Comparison of ENCODE assay signal across 16 mouse cellular contexts in the genomic region with DNA sequence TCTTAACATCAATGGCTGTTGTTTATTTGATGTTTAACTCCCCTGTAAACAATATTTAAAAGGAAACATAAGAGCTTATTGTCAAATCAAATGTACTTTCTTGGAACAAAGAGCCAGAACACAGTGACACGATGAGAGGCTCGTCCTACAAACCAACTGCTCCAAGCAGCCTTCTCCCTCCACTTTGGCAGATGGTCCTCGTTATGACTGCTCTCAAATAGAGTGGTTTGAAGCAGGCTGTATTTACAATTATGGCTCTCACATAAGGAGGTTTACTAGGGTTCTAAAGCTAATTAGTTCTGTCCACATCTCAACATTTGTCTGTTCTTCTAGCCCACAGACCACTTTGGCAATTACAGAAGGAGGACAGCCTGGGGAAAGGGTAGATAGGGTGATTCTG.
DNase-seq lines count a peak whose midpoint lies in the region; ATAC-seq and TF ChIP-seq lines count a peak whose summit lies in the region.
"Had no signal": no experiment of that assay in that cellular context is flagged by ENCODE, and none has a peak within 500 bp of the region (broad histone marks: within the 10 kb centered on the region; RNA-seq: fewer than 3 reads in every experiment).

No protein-coding gene starts in this region.

- no peak for ATAC-seq in limb, embryonic 14.5 days (ENCODE audit: low FRiP score, low read depth)
- ATAC-seq in embryonic facial prominence, embryonic 14.5 days (ENCODE audit: low read depth) = peak; percentile 50; the same call in 1 of the 2 replicates
- no peak for ATAC-seq in lung, postnatal 0 days
- ATAC-seq: intestine, postnatal 0 days; liver, postnatal 0 days had no signal

- H3K4me1 ChIP-seq in limb, embryonic 14.5 days (ENCODE audit: control insufficient read depth, insufficient read depth, low read length) = no peaks in the 10 kb centered on the region
- H3K4me1 ChIP-seq in limb, embryonic 10.5 days = no peaks in the 10 kb centered on the region
- no peaks in the 10 kb centered on the region for H3K4me1 ChIP-seq in embryonic facial prominence, embryonic 14.5 days (ENCODE audit: control insufficient read depth, insufficient read depth, low read length)
- no peaks in the 10 kb centered on the region for H3K4me1 ChIP-seq in lung, postnatal 0 days (ENCODE audit: insufficient read depth, low read depth, low read length)
- H3K4me1 ChIP-seq: embryonic facial prominence, embryonic 15.5 days; heart, embryonic 13.5 days; hindbrain, embryonic 10.5 days; limb, embryonic 13.5 days had no signal

- H3K9ac ChIP-seq in limb, embryonic 14.5 days (ENCODE audit: low read depth, low read length, severe bottlenecking) = no peak overlapping the region
- H3K9ac ChIP-seq in embryonic facial prominence, embryonic 14.5 days (ENCODE audit: low read depth, low read length) = no peak overlapping the region
- H3K9ac ChIP-seq in lung, postnatal 0 days (replicated peaks; ENCODE audit: low read depth) = no peak overlapping the region
- H3K9ac ChIP-seq: embryonic facial prominence, embryonic 15.5 days; heart, embryonic 13.5 days; limb, embryonic 13.5 days; liver, postnatal 0 days had no signal

- TF ChIP-seq CTCF in lung, postnatal 0 days (IDR thresholded peaks at IDR 0.05) = no peak

- no peaks in the 10 kb centered on the region for H3K36me3 ChIP-seq in limb, embryonic 14.5 days (ENCODE audit: control insufficient read depth, insufficient read depth, low read length)
- no peaks in the 10 kb centered on the region for H3K36me3 ChIP-seq in limb, embryonic 10.5 days
- H3K36me3 ChIP-seq in embryonic facial prominence, embryonic 14.5 days (ENCODE audit: control insufficient read depth, insufficient read depth, low read length) = no peaks in the 10 kb centered on the region
- H3K36me3 ChIP-seq in lung, postnatal 0 days (ENCODE audit: insufficient read depth, low read length) = no peaks in the 10 kb centered on the region
- H3K36me3 ChIP-seq: embryonic facial prominence, embryonic 15.5 days; heart, embryonic 13.5 days; hindbrain, embryonic 10.5 days; limb, embryonic 13.5 days had no signal

- TF ChIP-seq POLR2A in limb, embryonic 14.5 days (IDR thresholded peaks at IDR 0.05; ENCODE audit: borderline replicate concordance, extremely low read depth, insufficient read depth, insufficient read length) = no peak

- no peak for TF ChIP-seq EP300 in lung, postnatal 0 days (IDR thresholded peaks at IDR 0.05)

- no peaks in the 10 kb centered on the region for H3K9me3 ChIP-seq in limb, embryonic 14.5 days (ENCODE audit: control insufficient read depth, low read length)
- H3K9me3 ChIP-seq in limb, embryonic 10.5 days (replicated peaks) = no peaks in the 10 kb centered on the region
- H3K9me3 ChIP-seq in embryonic facial prominence, embryonic 14.5 days (ENCODE audit: control insufficient read depth, low read length) = no peaks in the 10 kb centered on the region
- no peaks in the 10 kb centered on the region for H3K9me3 ChIP-seq in lung, postnatal 0 days (ENCODE audit: low read length)
- H3K9me3 ChIP-seq: embryonic facial prominence, embryonic 15.5 days; heart, embryonic 13.5 days; hindbrain, embryonic 10.5 days; limb, embryonic 13.5 days had no signal

- WGBS in limb, embryonic 14.5 days = 17% methylated on average over 3 of the region's 3 CpGs
- WGBS in limb, embryonic 10.5 days = 27% methylated on average over 3 of the region's 3 CpGs
- 20% methylated on average over 3 of the region's 3 CpGs for WGBS in embryonic facial prominence, embryonic 14.5 days
- 25% methylated on average over 3 of the region's 3 CpGs for WGBS in lung, postnatal 0 days

- peak; percentile 4 for DNase-seq in limb, embryonic 14.5 days (ENCODE audit: low spot score)
- DNase-seq in limb, embryonic 10.5 days (ENCODE audit: low spot score) = no peak
- peak; percentile 23 for DNase-seq in embryo, embryonic 10.5 days (ENCODE audit: low spot score)
- peak; percentile 57 for DNase-seq in embryonic facial prominence, embryonic 14.5 days (ENCODE audit: low spot score)
- peak; percentile 69 for DNase-seq in layer of hippocampus, adult 9-11 months
- DNase-seq in spleen, adult 12 weeks (ENCODE audit: low spot score) = no peak
- DNase-seq in ovary, postnatal 14 days (ENCODE audit: low spot score) = no peak
- DNase-seq in lung, postnatal 0 days (ENCODE audit: low spot score) = no peak
- DNase-seq: cerebellum, adult 8-10 months; liver, postnatal 0 days; thymus, postnatal 25 days had no signal

- no peak overlapping the region for H3K4me3 ChIP-seq in limb, embryonic 14.5 days (replicated peaks; ENCODE audit: low read length)
- H3K4me3 ChIP-seq in limb, embryonic 10.5 days = no peak overlapping the region
- no peak overlapping the region for H3K4me3 ChIP-seq in embryonic facial prominence, embryonic 14.5 days (ENCODE audit: low read depth, low read length)
- no peak overlapping the region for H3K4me3 ChIP-seq in lung, postnatal 0 days (ENCODE audit: low read depth, low read length)
- H3K4me3 ChIP-seq: embryonic facial prominence, embryonic 15.5 days; heart, embryonic 13.5 days; hindbrain, embryonic 10.5 days; limb, embryonic 13.5 days had no signal

- no peak overlapping the region for H3K4me2 ChIP-seq in limb, embryonic 14.5 days (replicated peaks; ENCODE audit: low read depth, low read length, severe bottlenecking)
- H3K4me2 ChIP-seq in embryonic facial prominence, embryonic 14.5 days (ENCODE audit: low read depth, low read length) = no peak overlapping the region
- H3K4me2 ChIP-seq in lung, postnatal 0 days (replicated peaks; ENCODE audit: low read depth, low read length) = no peak overlapping the region
- H3K4me2 ChIP-seq: embryonic facial prominence, embryonic 15.5 days; heart, embryonic 13.5 days; limb, embryonic 13.5 days had no signal

- H3K27me3 ChIP-seq in limb, embryonic 14.5 days (ENCODE audit: control insufficient read depth, insufficient read depth, low read length) = no peaks in the 10 kb centered on the region
- H3K27me3 ChIP-seq in limb, embryonic 10.5 days (ENCODE audit: low read depth, poor library complexity, severe bottlenecking) = no peaks in the 10 kb centered on the region
- H3K27me3 ChIP-seq in embryonic facial prominence, embryonic 14.5 days (replicated peaks; ENCODE audit: control insufficient read depth, insufficient read depth, low read length) = no peaks in the 10 kb centered on the region
- H3K27me3 ChIP-seq in lung, postnatal 0 days (replicated peaks; ENCODE audit: insufficient read depth, low read length) = no peaks in the 10 kb centered on the region
- H3K27me3 ChIP-seq: embryonic facial prominence, embryonic 15.5 days; heart, embryonic 13.5 days; limb, embryonic 13.5 days had no signal

- no peak overlapping the region for H3K27ac ChIP-seq in limb, embryonic 14.5 days (replicated peaks; ENCODE audit: low read depth, low read length)
- no peak overlapping the region for H3K27ac ChIP-seq in limb, embryonic 10.5 days
- H3K27ac ChIP-seq in embryonic facial prominence, embryonic 14.5 days (replicated peaks; ENCODE audit: low read depth, low read length) = no peak overlapping the region
- no peak overlapping the region for H3K27ac ChIP-seq in lung, postnatal 0 days (ENCODE audit: low read length)
- H3K27ac ChIP-seq: embryonic facial prominence, embryonic 15.5 days; heart, embryonic 13.5 days; hindbrain, embryonic 10.5 days; limb, embryonic 13.5 days had no signal

Comparison
In these comparisons a context has a peak if more than half of its experiments do, and no peak if none do; other contexts are left out.
1. DNase-seq: peak in limb, embryonic 14.5 days (single experiment), embryo, embryonic 10.5 days (single experiment), embryonic facial prominence, embryonic 14.5 days (single experiment) and layer of hippocampus, adult 9-11 months (single experiment); none in limb, embryonic 10.5 days (single experiment), spleen, adult 12 weeks (single experiment), ovary, postnatal 14 days (single experiment) and lung, postnatal 0 days (single experiment).